10 mouse cellular contexts compared by ENCODE assay signal in the genomic region with DNA sequence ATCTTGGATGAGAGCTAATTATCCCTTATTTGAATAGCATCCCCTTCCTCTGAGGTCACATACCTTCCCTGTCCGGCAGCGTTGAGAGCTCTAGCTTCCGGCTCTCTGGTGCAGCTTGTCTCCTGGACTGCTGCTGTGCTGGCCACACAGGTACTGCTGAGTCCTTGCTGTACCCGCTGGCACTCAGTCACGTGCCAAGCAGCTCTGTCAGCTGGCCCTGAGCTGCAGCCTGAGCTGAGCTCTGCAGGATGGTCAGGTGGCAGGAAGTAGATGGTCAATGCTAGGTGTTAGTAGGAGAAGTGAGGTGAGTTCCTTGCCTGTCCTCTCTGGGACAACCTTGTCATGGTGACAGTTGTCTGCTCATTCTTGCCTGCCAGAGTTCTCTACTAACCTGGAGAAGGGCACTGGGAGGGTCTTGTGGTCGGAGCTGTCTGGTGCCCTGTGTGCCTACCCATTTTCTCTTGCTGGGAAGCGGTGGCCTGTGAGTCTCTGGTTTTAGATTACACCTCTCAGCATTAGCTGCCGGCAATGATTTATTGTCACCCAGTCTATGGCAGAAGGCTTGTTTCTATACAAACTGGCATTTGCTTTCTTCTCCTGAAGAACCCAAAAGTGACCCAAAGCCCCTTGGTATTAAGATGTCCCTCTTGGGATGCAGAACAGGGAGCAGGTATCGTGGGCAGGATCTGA. TPM values are rescaled to one million over a fixed set of nuclear protein-coding genes. Genes with fewer than 3 reads are reported as not detected.
A peak's percentile ranks its signal among the peaks of the same experiment; 100 is the strongest.
DNase-seq lines count a peak whose midpoint lies in the region; ATAC-seq and TF ChIP-seq lines count a peak whose summit lies in the region.
"Had no signal": no experiment of that assay in that cellular context is flagged by ENCODE, and none has a peak within 500 bp of the region (broad histone marks: within the 10 kb centered on the region; RNA-seq: fewer than 3 reads in every experiment).

No protein-coding gene starts in this region.

- peak overlapping the region; percentile 66 for H3K27ac ChIP-seq in gastrocnemius, adult 2 months
- peak overlapping the region; percentile 45; the same call in 1 of the 2 replicates for H3K27ac ChIP-seq in hindbrain, embryonic 16.5 days (ENCODE audit: low read depth, low read length)
- H3K27ac ChIP-seq in layer of hippocampus, adult 2 months = no peak overlapping the region

- peak overlapping the region; percentile 13 for H3K9ac ChIP-seq in hindbrain, embryonic 16.5 days (ENCODE audit: low read depth, low read length)

- WGBS in hindbrain, embryonic 16.5 days = 59% methylated on average over 9 of the region's 9 CpGs

- peaks cover 17% of the 10 kb centered on the region for H3K4me1 ChIP-seq in hindbrain, embryonic 16.5 days (ENCODE audit: control insufficient read depth, insufficient read depth, low read depth, low read length)

- intact Hi-C loops in gastrocnemius, adult 2 months (cut with DNase I) = no loop called here
- intact Hi-C loops in left cerebral cortex, postnatal 14 days (cut with DNase I) = no loop called here

- no peaks in the 10 kb centered on the region for H3K9me3 ChIP-seq in hindbrain, embryonic 16.5 days (ENCODE audit: control insufficient read depth, low read length)

- H3K4me2 ChIP-seq in hindbrain, embryonic 16.5 days (ENCODE audit: low read length) = no peak overlapping the region

- peak overlapping the region; percentile 13; the same call in 1 of the 2 replicates for H3K4me3 ChIP-seq in gastrocnemius, adult 2 months
- H3K4me3 ChIP-seq in hindbrain, embryonic 16.5 days (ENCODE audit: low read length) = no peak overlapping the region
- no peak overlapping the region for H3K4me3 ChIP-seq in layer of hippocampus, adult 2 months

- 0 out of 2 replicates have a peak, but pooled peaks cover 5% of the 10 kb centered on the region for H3K36me3 ChIP-seq in hindbrain, embryonic 16.5 days (ENCODE audit: control insufficient read depth, insufficient read depth, low read length)

- DNase-seq in gastrocnemius, adult 2 months = peak; percentile 59
- DNase-seq in gastrocnemius, postnatal 4 days (ENCODE audit: low spot score in 2 of 2) = no peak
- peak; percentile 72 for DNase-seq in cerebellum, adult 11-12 months
- peak; percentile 24 for DNase-seq in lung, postnatal 36 days
- DNase-seq in left cerebral cortex, postnatal 14 days (ENCODE audit: low spot score in 2 of 2) = no peak
- no peak for DNase-seq in embryo, embryonic 10.5 days (ENCODE audit: low spot score)
- no peak for DNase-seq in layer of hippocampus, adult 2 months (ENCODE audit: low spot score in 2 of 2)
- DNase-seq: right cerebral cortex, postnatal 4 days had no signal

- H3K27me3 ChIP-seq in hindbrain, embryonic 16.5 days (replicated peaks; ENCODE audit: control insufficient read depth, insufficient read depth, low read length) = no peaks in the 10 kb centered on the region

- no peak for ATAC-seq in hindbrain, embryonic 16.5 days

- TF ChIP-seq CTCF in gastrocnemius, adult 2 months (IDR thresholded peaks at IDR 0.05) = no peak
- TF ChIP-seq CTCF in layer of hippocampus, adult 2 months (conservative IDR thresholded peaks at IDR 0.05) = no peak

RNA-seq across cellular contexts. Expression of gene Btbd16, which starts 53.1 kb away (rescaled TPM):
- total RNA-seq in gastrocnemius, adult 2 months (2021) = not detected
- under 1 TPM in 1 of 2 experiments, not detected in 1; 0.10 TPM for total RNA-seq in gastrocnemius, postnatal 4 days (2021)
- polyA plus RNA-seq in hindbrain, embryonic 16.5 days (2015; fragmentation: Nextera tagmentation; extraction: Ambion mirVana) = not detected in 2 replicates
- under 1 TPM; 0.15 to 0.42 TPM for total RNA-seq in left cerebral cortex, postnatal 14 days (2021)
- total RNA-seq in layer of hippocampus, adult 2 months (2021) = under 1 TPM; 0.49 to 0.96 TPM
- polyA plus RNA-seq: C2C12 had no signal

Comparison
In these comparisons a context has a peak if more than half of its experiments do, and no peak if none do; other contexts are left out.
1. DNase-seq: peak in gastrocnemius, adult 2 months (single experiment), cerebellum, adult 11-12 months (single experiment) and lung, postnatal 36 days (single experiment); none in gastrocnemius, postnatal 4 days (0 of 2), left cerebral cortex, postnatal 14 days (0 of 2), embryo, embryonic 10.5 days (single experiment) and layer of hippocampus, adult 2 months (0 of 2).